Mouse (Mus musculus): Measurements from ENCODE around the gene Gtsf1l. TPM values are rescaled to one million over a fixed set of nuclear protein-coding genes. Genes with fewer than 3 reads are reported as not detected.

Gene Gtsf1l
- polyA plus RNA-seq, 1 experiment from 2014 or later: not detected

DNA sequence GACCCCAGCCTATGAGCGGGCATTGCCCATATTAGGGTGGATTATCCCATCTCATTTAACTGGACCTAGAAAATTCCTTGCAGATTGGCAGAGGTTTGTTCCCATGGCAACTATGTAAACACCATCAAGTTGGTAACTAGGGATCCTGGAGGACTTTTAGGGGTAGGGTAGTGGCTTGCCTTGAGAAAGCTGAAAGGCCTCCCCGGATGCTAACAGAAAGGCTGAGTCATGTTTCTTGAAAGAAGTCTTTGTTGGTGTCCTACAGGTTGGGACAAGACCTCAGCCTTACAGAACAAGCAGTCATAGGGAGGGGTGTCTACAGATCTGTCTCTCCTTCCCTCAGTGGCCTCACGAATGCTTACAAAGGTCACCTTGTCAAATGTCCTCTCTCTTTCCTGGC is 12.4 kb downstream of the Gtsf1l start:
- no peaks in the 10 kb centered on the region for H3K9me3 ChIP-seq (replicated peaks; ENCODE audit: control insufficient read depth, low read length, poor library complexity, severe bottlenecking)
- H3K4me1 ChIP-seq (ENCODE audit: control insufficient read depth, insufficient read depth, low read length): no peaks in the 10 kb centered on the region
- no peak for ATAC-seq
- H3K27ac ChIP-seq (ENCODE audit: low read length): no peak overlapping the region
- no peak overlapping the region for H3K9ac ChIP-seq (ENCODE audit: low read depth, low read length)
- H3K4me3 ChIP-seq (ENCODE audit: low read depth, low read length): no peak overlapping the region
- no peaks in the 10 kb centered on the region for H3K36me3 ChIP-seq (ENCODE audit: control insufficient read depth, insufficient read depth, low read length)
- H3K27me3 ChIP-seq (ENCODE audit: control insufficient read depth, insufficient read depth, low read depth, low read length): no peaks in the 10 kb centered on the region
- WGBS: 80% methylated on average over 3 of the region's 3 CpGs
- H3K4me2 ChIP-seq (ENCODE audit: low read length): no peak overlapping the region

DNA sequence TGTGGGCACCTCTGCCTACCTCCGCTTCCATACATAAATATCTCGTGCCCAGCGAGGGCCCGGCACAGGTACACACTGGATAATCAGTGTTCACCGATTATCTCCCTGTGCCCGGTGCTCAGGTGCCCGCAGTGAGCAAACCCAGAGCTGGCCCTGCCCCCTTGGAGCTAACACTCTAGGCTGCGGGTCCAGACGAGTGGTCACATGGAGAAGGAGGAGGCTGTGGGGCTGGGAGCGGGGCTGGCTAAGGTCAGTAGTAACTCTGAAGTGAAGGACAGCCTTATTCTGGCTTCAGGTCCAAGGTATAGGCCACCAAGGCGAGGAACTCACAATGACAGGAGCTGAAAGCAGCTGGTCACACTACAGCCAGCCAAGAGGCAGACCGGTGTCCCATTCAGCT is 12.8 kb downstream of the Gtsf1l start:
- Histone ChIP-seq H3K9me3 (replicated peaks; ENCODE audit: control insufficient read depth, low read length, poor library complexity, severe bottlenecking) (no peaks in the 10 kb centered on the region), H3K36me3 (ENCODE audit: control insufficient read depth, insufficient read depth, low read length) (no peaks in the 10 kb centered on the region), H3K27ac (ENCODE audit: low read length) (no peak overlapping the region), H3K4me1 (ENCODE audit: control insufficient read depth, insufficient read depth, low read length) (no peaks in the 10 kb centered on the region), H3K4me3 (ENCODE audit: low read depth, low read length) (no peak overlapping the region), H3K27me3 (ENCODE audit: control insufficient read depth, insufficient read depth, low read depth, low read length) (no peaks in the 10 kb centered on the region), H3K9ac (ENCODE audit: low read depth, low read length) (no peak overlapping the region), H3K4me2 (ENCODE audit: low read length) (no peak overlapping the region)
- no peak for ATAC-seq
- 91% methylated on average over 12 of the region's 12 CpGs for WGBS

- no peak for ATAC-seq
- no peaks in the 10 kb centered on the region for H3K36me3 ChIP-seq (ENCODE audit: control insufficient read depth, insufficient read depth, low read length)
- 81% methylated on average over 7 of the region's 7 CpGs for WGBS
Measured at GRCm38 (mm10) chr2:163074006-163074405, 13.6 kb downstream of the Gtsf1l start.

GRCm38 (mm10) chr2:163073023-163073757 is 14.5 kb downstream of the Gtsf1l start:
- no peaks in the 10 kb centered on the region for H3K4me1 ChIP-seq (ENCODE audit: control insufficient read depth, insufficient read depth, low read length)
- H3K9ac ChIP-seq (ENCODE audit: low read depth, low read length): no peak overlapping the region
- H3K27me3 ChIP-seq (ENCODE audit: control insufficient read depth, insufficient read depth, low read depth, low read length): no peaks in the 10 kb centered on the region
- H3K36me3 ChIP-seq (ENCODE audit: control insufficient read depth, insufficient read depth, low read length): no peaks in the 10 kb centered on the region
- no peak overlapping the region for H3K4me2 ChIP-seq (ENCODE audit: low read length)
- no peak for ATAC-seq
- no peaks in the 10 kb centered on the region for H3K9me3 ChIP-seq (replicated peaks; ENCODE audit: control insufficient read depth, low read length, poor library complexity, severe bottlenecking)
- 92% methylated on average over 9 of the region's 9 CpGs for WGBS
- H3K4me3 ChIP-seq (ENCODE audit: low read depth, low read length): no peak overlapping the region
- H3K27ac ChIP-seq (ENCODE audit: low read length): no peak overlapping the region

More at GRCm38 (mm10) chr2:163074006-163074405, 13.6 kb downstream of the Gtsf1l start:
- Histone ChIP-seq H3K4me1 (ENCODE audit: control insufficient read depth, insufficient read depth, low read length) (no peaks in the 10 kb centered on the region), H3K4me3 (ENCODE audit: low read depth, low read length) (no peak overlapping the region), H3K4me2 (ENCODE audit: low read length) (no peak overlapping the region), H3K27ac (ENCODE audit: low read length) (no peak overlapping the region), H3K9me3 (replicated peaks; ENCODE audit: control insufficient read depth, low read length, poor library complexity, severe bottlenecking) (no peaks in the 10 kb centered on the region), H3K27me3 (ENCODE audit: control insufficient read depth, insufficient read depth, low read depth, low read length) (no peaks in the 10 kb centered on the region), H3K9ac (ENCODE audit: low read depth, low read length) (no peak overlapping the region)

- Histone ChIP-seq H3K4me2 (ENCODE audit: low read length) (no peak overlapping the region), H3K4me3 (ENCODE audit: low read depth, low read length) (no peak overlapping the region), H3K27me3 (ENCODE audit: control insufficient read depth, insufficient read depth, low read depth, low read length) (no peaks in the 10 kb centered on the region), H3K9me3 (replicated peaks; ENCODE audit: control insufficient read depth, low read length, poor library complexity, severe bottlenecking) (no peaks in the 10 kb centered on the region), H3K27ac (ENCODE audit: low read length) (no peak overlapping the region), H3K9ac (ENCODE audit: low read depth, low read length) (no peak overlapping the region), H3K4me1 (ENCODE audit: control insufficient read depth, insufficient read depth, low read length) (no peaks in the 10 kb centered on the region), H3K36me3 (ENCODE audit: control insufficient read depth, insufficient read depth, low read length) (no peaks in the 10 kb centered on the region)
- ATAC-seq: no peak
- 91% methylated on average over 3 of the region's 3 CpGs for WGBS
Measured at GRCm38 (mm10) chr2:163071590-163071989, 16.1 kb downstream of the Gtsf1l start.

DNA sequence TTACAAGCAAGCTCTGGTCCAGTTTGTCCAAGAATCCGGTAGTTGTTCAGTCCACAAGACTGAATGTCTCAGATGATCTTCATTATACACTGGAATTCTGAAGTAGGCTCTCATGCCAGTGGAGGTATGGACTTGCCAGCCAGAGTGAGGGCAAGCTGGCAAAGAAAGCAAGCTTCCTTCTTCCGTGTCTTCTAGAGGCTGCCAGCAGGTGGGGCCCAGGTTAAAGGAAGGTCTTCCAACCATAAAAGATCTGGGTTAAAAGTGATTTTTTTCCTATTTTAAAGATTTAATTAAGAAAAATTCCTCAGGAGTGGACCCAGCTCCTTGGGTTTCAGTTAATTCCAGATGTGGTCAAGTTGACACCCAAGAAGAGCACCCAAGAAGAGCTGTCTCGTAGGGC is 17.4 kb downstream of the Gtsf1l start:
- no peak for ATAC-seq
- Histone ChIP-seq H3K27ac (ENCODE audit: low read length) (no peak overlapping the region), H3K36me3 (ENCODE audit: control insufficient read depth, insufficient read depth, low read length) (no peaks in the 10 kb centered on the region), H3K4me3 (ENCODE audit: low read depth, low read length) (no peak overlapping the region), H3K4me2 (ENCODE audit: low read length) (no peak overlapping the region), H3K4me1 (ENCODE audit: control insufficient read depth, insufficient read depth, low read length) (no peaks in the 10 kb centered on the region), H3K9me3 (replicated peaks; ENCODE audit: control insufficient read depth, low read length, poor library complexity, severe bottlenecking) (no peaks in the 10 kb centered on the region), H3K9ac (ENCODE audit: low read depth, low read length) (no peak overlapping the region), H3K27me3 (ENCODE audit: control insufficient read depth, insufficient read depth, low read depth, low read length) (no peaks in the 10 kb centered on the region)
- 89% methylated on average over 3 of the region's 3 CpGs for WGBS

- no peak for ATAC-seq
- Histone ChIP-seq H3K36me3 (ENCODE audit: control insufficient read depth, insufficient read depth, low read length) (no peaks in the 10 kb centered on the region), H3K4me3 (ENCODE audit: low read depth, low read length) (no peak overlapping the region), H3K4me1 (ENCODE audit: control insufficient read depth, insufficient read depth, low read length) (no peaks in the 10 kb centered on the region), H3K27me3 (ENCODE audit: control insufficient read depth, insufficient read depth, low read depth, low read length) (no peaks in the 10 kb centered on the region), H3K27ac (ENCODE audit: low read length) (no peak overlapping the region), H3K9me3 (replicated peaks; ENCODE audit: control insufficient read depth, low read length, poor library complexity, severe bottlenecking) (no peaks in the 10 kb centered on the region), H3K4me2 (ENCODE audit: low read length) (no peak overlapping the region), H3K9ac (ENCODE audit: low read depth, low read length) (no peak overlapping the region)
- 89% methylated on average over 1 of the region's 1 CpGs for WGBS
Measured at GRCm38 (mm10) chr2:163067233-163067632, 20.4 kb downstream of the Gtsf1l start.

DNA sequence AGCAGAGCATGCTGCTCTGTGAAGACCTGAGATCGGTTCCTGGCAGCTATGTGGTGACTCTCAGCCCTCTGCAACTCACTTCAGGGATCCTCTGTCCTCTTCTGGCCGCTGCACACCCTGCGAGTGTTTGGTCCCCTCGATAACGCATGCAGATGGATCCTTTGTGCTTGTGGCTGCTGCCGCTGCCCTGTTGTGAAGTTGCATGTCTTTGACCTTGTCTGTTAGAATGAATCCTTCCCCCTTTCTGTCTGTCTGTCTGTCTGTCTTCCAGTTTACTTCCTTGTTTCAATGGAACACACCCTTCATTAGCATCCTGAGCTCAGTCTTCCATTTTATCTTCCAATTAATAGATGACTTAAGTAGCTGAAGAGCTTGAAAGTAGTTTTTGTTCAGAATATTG is 21.3 kb downstream of the Gtsf1l start:
- no peak overlapping the region for H3K9ac ChIP-seq (ENCODE audit: low read depth, low read length)
- 92% methylated on average over 6 of the region's 6 CpGs for WGBS
- H3K4me3 ChIP-seq (ENCODE audit: low read depth, low read length): no peak overlapping the region
- no peaks in the 10 kb centered on the region for H3K27me3 ChIP-seq (ENCODE audit: control insufficient read depth, insufficient read depth, low read depth, low read length)
- H3K4me1 ChIP-seq (ENCODE audit: control insufficient read depth, insufficient read depth, low read length): no peaks in the 10 kb centered on the region
- no peak overlapping the region for H3K27ac ChIP-seq (ENCODE audit: low read length)
- ATAC-seq: no peak
- H3K4me2 ChIP-seq (ENCODE audit: low read length): no peak overlapping the region
- H3K36me3 ChIP-seq (ENCODE audit: control insufficient read depth, insufficient read depth, low read length): no peaks in the 10 kb centered on the region
- H3K9me3 ChIP-seq (replicated peaks; ENCODE audit: control insufficient read depth, low read length, poor library complexity, severe bottlenecking): no peaks in the 10 kb centered on the region

GRCm38 (mm10) chr2:163062119-163062508 is 25.5 kb downstream of the Gtsf1l start:
- no peak for ATAC-seq
- Histone ChIP-seq H3K9me3 (replicated peaks; ENCODE audit: control insufficient read depth, low read length, poor library complexity, severe bottlenecking) (no peaks in the 10 kb centered on the region), H3K27me3 (ENCODE audit: control insufficient read depth, insufficient read depth, low read depth, low read length) (no peaks in the 10 kb centered on the region), H3K36me3 (ENCODE audit: control insufficient read depth, insufficient read depth, low read length) (no peaks in the 10 kb centered on the region), H3K4me3 (ENCODE audit: low read depth, low read length) (no peak overlapping the region), H3K4me2 (ENCODE audit: low read length) (no peak overlapping the region), H3K9ac (ENCODE audit: low read depth, low read length) (no peak overlapping the region), H3K4me1 (ENCODE audit: control insufficient read depth, insufficient read depth, low read length) (no peaks in the 10 kb centered on the region), H3K27ac (ENCODE audit: low read length) (no peak overlapping the region)
- WGBS: 75% methylated on average over 6 of the region's 6 CpGs

Measured in midbrain, embryonic 16.5 days (tissue).